Mouse (Mus musculus) layer of hippocampus, adult 9-10 months (tissue): ENCODE measurements around the gene Brca1.
"Not testable (repeated sequence)": the region's sequence is repeated elsewhere in the genome, so short reads cannot be mapped to it uniquely, and the experiment has no call there.

Source experiments
- DNase-seq: peaks from one replicate; pipeline ENCODE4 v3.0.0; 2022; ENCODE audit warnings: low spot score

The Brca1 gene

DNA sequence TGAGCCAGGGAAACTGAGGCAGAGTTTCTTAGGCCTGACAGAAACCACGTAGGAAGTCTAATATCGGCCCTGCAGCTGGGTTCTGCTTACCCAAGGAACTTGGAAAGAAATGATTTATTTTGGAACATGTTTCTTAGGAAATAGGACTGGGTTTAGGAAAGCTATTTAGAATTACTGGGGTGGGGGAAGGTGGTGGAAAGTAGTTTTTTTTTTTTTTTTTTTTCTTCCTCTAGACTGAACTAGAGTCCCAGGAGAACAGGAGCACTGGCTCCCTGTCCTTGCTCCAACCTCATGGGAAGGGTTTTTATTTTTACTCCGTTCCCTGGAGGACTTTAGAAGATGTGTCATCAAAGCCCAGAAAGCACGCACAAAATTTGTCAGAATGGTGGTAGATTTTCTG, 82.6 kb downstream of the Brca1 start:
- DNase-seq, result no peak

DNA sequence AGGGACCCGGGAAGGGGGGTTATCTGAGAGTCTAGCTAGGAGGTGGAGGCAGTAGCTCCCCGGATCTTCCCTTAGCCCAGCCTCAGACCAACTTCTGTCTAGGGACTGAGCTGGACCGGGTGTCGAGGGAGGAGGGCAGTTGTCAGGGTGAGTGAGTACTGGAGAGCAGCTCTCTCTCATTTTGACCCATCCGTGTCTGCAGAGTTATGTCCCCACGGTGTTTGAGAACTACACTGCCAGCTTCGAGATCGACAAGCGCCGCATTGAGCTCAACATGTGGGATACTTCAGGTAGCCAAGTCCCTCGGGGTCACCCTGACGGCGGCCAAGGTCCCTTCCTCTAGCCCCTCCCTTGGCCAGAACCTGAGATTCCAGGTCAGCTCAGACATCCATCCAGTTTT, 83.0 kb downstream of the Brca1 start:
- DNase-seq, result no peak

DNA sequence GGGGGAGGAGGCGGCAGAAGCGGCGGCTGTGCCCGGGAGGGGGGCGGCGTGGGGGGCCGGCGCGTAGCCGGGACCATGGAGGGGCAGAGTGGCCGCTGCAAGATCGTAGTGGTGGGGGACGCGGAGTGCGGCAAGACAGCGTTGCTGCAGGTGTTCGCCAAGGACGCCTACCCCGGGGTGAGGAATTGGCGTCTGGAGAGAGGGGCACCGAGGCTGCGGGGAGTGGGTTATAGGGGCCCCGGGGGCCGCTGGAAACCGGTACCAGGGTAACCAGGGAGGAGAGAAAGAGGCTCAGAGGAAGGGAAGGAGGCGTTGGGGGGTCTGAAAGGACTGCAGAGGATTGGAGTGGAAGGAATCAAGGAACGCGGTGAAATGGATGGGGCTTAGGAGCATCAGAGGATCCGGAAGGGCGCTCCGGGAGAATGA, 83.5 kb downstream of the Brca1 start:
- no peak for DNase-seq

DNA sequence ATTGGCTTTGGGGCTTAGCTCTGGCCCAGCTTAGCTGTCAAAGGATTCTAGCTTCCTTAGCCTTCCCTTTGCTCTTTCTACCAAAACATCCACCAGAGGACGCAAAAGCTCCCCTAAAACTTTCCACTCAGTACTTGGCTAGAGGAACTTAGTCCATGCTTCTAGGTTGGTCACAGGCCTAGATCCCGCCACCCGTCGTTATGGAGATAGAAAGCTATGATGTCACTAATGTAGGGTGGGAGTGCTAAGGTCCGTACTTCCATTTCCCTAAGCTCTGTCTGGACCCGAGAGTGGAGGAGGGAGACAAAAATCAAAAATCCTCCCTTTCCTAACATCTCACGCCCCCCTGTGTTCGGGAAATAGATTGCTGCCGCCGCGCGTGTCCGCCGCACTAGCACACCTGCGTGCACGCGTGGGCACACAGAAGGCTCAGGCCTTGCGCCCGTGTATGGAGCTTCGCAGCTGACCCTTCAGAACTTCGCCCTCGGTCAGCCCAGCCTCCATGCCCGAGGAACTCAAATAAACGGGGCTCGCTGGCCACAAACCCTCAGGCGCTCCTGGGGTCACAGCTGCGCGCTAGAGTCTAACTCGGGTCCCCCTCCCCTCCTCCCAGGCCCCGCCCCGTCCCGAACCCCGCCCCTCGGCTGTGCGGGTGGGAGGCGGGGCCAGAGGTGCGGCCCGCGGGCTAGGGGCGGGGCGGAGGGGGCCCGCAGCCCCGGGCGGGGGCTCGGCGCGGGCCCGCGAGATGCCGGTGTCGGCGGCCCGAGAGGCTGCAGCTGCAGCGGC, 84.1 kb downstream of the Brca1 start:
- DNase-seq, result peak; percentile 53

DNA sequence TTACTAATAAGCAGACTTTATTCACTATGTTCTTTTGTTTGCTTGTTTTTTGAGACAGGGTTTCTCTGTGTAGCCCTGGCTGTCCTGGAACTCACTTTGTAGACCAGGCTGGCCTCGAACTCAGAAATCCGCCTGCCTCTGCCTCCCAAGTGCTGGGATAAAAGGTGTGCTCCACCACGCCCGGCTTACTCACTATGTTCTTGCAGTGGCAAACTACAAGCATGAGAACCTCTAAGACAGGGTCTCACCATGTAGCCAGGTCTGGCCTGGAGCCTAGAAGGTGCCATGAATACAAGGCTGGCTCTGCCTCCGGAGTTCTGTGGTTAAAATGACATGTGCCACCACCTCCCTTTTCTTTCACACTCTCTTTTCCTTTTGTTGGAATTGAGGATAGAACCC, 85.2 kb downstream of the Brca1 start:
- not testable (repeated sequence) for DNase-seq

DNA sequence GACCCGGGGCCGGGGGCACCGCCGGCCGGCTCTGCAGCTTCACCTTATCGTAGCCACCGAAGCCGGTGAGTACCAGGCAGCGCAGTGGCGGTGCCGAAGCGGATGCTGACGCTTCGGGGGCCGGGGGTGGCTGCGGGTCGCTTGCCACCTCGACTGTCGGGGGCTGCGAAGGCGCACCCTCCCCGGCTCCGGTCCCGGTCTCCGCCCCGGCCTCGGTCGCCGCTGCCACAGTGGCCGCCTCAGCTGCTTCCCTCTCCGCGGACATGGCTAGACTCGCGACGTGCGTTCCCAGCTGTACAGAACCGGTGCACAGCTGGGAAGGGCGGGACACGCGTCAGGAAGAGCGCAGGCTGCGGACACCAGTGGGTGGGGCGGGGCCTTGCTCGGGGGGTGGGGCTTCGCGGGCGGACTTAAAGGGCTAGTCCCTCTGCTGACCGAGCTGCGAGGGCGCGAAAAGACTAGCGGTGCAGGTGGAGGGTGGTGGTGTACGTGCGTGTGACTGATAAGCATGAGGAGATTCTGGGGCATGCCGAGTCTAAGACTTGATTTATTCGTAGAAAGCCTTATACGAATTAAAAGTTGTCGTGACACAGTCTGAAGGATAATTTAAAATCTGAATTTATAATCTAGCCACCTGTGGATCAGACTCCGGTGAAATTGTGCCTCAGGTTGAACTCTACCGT, 85.7 kb downstream of the Brca1 start, which contains the start of gene Vat1:
TSS of gene Vat1 (minus strand) at position 362 of the 683 bp plus-strand sequence.
- DNase-seq, result no peak

DNA sequence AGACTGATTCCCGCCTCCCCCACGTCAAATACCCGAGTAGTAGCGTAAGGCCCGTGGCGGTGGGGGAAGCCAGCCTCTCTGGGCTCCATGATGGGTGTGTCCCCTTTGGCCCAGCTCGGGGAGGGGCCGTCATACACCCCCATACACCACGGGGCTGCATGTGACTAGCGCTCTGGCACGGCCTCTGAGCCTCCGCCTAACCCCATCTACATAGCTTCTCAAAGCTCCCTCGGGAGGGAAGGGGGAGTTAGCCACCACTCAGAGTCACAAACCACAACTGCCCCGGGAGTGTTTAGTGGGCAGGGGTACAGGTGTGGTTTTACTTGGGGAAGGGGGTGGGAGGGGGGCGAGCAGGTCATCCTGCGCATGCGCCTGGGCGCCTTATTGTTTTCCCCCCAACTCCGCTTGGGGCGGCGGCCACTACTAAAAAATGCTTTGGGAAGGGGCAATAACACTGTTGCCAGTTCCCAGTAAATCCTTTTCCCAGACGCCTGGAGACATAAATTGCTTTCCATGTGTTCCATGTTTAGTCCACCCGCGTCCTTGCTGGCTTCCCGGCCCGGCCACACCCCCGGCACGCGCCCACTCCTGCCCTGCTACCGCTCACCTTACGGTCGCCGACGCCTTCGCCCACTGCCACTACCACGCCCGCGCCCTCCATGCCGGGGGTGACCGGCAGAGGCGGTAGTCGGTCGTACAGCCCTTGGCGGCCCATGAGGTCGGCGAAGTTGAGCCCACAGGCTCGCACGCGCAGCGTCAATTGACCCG, 86.5 kb downstream of the Brca1 start:
- no peak for DNase-seq

DNA sequence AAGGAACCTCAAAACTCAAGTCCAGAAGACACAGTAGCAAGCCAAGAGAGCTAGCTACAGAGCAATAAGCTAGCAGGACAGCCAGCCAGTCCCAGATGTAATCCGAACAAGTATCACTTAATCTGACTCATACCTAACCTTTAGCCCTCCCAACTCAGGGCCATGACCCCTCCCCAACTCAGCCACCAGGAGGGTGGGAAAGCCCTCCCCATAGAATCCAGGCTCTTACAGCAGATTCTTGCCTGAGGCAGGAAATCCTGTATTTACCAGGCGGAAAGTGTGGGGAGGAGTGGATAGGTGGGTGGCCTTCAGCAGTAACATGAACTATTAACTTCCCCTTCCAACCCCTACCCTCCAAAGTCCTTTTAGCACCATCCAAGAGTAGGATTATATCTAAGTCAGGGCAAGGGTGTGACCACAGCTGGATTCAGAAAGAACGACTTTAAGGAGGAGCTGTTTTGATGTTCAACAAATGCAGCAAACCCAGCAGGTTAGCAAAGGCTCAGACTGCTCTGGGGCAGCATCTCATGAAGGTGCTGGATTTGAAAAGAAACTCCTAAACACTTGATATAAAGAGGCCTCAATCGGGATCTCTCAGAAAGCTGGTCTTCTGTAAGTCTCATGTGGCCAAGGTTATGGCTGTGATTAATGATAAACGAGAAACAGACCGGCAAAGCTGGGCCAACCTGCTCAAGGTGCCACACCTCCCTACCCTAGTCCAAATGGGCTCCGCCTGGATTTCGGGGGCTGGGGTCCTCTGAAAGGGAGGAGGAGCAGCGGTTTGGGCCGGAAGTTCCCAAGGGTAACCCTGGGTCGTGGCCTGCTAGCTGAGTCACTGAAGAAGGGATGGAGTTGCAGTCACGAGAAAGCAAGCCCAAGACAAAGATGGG, 87.3 kb downstream of the Brca1 start, which contains the start of gene Rnd2:
TSS of gene Rnd2 (plus strand) at position 789 of the 890 bp plus-strand sequence.
- no peak for DNase-seq

DNA sequence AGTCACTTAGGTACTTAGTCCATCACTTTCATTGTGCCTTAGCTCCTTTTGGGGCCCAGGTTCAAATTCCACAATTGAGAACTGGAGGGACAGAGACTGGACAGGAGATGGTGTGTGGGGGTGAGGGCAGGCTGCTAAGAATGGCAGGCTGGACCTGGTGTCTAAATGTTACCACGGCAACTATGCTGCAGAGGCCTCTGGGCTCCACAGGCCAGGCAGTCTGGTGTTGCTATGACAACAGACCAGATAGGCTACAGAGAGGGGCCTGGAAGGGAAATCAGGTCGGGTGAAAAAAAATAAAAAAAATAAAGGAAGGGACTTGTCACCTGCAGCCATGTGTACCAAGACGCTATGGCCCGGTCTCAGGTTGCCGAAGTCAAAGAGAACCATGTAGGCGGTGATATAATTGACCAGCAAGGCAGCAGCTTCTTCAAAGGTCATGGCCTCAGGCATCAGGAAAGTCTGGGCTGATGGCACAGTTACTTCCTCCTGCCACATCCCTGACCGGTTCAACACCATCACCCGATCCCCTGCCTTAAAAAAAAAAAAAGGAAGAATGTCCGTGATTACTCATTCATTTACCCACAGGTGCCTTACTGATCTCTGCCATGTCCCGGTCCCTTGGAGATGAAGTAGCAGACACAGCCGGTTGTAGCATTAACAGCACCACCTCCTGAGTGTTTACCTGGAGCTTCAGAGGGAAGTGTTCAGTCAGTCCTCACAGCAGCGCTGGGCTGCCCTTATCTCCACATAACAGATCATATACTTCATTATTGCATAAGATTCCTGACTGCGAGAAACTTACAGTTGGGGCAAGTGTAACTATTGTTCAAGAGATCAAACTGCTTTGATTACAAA, 88.9 kb downstream of the Brca1 start:
- DNase-seq, result no peak

DNA sequence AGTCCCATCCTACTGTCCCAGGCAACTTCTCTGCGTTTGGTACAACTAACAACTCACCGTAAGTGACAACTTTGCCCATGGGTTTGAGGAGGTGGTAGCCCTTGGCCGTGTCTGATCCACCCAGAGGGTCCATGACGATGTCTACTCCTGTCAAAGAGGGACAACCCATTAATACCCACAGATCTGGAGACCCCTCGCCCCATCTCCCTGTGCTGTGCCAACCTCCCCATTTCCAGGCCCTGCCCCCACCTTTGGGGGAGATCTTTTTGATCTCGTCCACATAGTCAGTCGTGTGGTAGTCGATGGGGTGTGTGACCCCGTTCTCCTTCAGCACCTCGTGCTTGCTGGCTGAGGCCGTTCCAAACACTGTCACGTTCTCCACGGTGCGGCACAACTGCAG, 89.6 kb downstream of the Brca1 start:
- no peak for DNase-seq

DNA sequence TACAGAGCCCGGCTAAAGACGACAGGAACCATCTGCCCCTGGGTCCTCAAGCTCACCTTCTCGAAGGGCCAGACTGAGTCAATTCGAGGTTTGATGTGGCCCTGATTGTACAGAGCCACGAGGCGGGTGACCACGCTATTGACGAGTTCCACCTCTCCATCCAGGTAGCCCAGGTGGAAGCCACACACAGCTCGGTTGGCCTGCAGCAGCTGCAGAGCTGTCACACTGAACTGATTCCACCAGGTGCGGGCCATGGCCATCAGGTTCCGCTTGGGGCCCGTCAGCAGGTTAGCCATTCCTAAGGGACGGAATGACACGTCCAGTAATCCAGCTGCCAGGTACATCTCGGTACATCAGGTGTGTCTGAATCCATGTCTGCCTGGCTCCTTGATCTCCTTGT, 91.4 kb downstream of the Brca1 start:
- DNase-seq, result no peak

DNA sequence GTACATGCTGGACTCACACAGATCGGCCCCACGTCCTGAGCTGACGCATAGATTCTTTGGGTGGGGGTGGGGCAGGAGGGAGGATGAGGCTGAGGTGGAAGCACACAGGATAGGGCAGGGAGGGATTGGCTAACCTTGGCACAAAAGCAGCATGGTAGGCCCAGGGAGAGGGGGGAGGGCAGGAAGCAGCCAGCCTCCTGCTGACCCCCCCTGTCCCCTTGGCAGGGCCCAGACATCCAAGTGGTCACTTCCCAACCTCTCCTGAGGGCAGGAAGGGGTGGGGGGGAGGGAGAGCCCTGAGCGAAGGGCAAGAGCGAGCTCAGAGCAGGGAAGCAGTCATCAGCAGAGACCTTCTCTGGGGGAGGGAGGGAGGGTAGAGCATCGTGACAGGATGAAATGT, 92.0 kb downstream of the Brca1 start:
- no peak for DNase-seq

DNA sequence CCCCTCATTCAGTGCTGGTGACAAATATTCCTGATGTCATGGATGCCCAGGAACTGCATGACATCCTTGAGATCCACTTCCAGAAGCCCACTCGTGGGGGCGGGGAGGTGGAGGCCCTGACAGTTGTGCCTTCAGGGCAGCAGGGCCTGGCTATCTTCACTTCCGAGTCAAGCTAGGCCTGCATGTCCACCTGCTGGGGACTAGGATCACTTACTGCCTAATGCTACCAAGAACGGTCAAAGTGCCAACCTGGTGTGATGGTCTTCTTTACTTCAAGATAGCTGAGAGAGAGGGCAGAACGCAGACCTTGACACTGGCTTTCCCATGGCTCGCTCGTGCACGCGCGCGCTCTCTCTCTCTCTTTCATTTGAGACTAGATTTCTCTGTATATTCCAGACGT, 93.5 kb downstream of the Brca1 start:
- no peak for DNase-seq

DNA sequence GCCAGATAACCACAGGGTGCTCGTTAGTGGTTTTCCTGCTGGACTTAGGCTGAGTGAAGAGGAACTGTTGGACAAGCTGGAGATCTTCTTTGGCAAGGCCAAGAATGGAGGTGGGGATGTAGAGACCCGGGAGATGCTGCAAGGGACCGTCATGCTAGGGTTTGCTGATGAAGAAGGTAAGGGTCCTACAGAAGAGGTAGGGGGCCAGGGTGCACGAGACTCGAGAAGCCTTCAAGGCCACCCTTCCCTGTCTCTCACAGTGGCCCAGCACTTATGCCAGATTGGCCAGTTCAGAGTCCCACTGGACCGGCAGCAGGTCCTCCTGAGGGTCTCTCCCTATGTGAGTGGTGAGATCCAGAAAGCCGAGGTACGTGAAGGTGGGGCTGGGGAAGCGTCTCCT, 94.1 kb downstream of the Brca1 start:
- DNase-seq, result no peak

DNA sequence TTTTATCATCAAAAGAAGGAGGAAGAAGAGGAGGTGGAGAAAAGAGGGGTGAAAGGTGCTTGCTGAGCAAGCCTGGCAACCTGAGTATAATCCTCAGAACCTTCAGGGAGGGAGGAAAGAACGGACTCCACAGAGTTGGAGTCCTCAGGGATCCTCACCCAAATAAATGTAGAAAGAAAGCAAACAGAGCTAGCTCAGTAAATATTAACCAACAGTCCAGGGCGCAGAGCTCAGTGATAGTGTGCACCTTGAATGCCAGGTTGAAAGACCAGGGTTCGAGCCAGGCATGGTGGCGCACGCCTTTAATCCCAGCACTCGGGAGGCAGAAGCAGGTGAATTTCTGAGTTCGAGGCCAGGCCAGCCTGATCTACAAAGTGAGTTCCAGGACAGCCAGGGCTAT, 96.1 kb downstream of the Brca1 start:
- no peak for DNase-seq

DNA sequence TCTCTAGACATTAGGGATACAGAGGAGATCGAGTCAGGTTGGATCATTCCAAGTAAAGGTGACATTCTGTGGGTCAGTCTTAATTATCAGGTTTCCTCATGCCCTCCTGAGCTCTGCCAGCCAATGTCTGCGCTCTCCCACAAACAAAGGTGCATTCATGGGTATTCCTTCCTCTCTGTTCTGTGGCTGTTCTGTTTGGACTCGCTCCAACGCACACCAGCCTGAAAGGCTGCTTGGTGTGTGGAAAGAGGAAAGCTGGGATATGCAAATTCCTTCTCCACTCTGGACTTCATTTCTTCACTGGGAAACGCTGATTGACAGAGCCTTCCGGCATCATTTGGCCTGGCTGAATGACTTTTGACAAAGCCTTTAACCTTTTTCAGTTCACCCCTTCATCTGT, 97.1 kb downstream of the Brca1 start:
- no peak for DNase-seq

DNA sequence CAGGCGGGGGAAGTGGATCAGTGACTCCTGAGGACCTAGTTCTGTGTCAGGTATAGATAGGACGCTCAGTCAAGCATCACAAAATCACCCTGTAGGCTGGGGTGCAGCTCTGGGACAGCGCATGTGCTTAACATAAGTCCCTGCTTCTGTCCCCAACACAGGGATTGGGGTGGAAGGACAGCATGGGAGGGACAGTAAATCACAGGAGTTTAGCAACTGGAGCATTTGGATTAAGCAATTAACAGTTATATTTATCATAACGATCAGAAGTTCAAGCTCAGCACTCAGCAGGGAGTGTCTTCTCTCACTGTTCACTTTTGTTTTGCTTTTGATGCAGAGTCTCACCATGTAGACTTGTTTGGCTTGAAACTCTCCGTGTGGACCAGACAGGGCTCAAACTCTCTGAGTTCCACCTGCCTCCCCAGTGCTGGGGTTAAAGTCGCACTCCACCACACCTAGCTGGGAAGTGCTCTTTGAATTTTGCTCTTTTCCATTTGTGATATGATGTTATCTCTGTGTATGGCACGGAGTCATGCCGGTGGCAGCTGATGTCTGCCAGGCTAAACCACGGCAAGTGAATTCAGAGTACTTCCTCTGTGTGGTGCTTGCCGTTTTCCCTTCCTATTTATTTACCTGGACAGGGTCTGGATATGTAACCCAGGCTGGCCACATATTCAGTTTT, 99.5 kb downstream of the Brca1 start:
- DNase-seq, result no peak

DNA sequence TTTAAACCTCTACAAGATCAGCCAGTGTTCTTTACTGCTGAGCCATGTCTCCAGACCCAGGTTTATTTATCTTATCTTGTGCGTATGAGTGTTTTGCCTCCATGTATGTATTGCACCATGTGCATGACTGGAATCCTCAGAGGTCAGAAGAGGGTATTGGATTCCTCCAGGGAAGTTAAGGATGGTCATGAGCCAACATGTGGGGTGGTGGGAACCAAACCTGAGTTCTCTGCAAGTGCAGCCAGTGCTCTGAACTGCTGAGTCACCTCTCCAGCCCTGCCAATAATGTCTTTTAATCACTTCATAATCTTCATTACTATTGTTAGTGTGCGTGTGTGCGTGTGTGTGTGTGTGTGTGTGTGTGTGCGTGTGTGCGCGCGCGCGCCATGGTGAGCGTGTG, 100.2 kb downstream of the Brca1 start:
- no peak for DNase-seq

DNA sequence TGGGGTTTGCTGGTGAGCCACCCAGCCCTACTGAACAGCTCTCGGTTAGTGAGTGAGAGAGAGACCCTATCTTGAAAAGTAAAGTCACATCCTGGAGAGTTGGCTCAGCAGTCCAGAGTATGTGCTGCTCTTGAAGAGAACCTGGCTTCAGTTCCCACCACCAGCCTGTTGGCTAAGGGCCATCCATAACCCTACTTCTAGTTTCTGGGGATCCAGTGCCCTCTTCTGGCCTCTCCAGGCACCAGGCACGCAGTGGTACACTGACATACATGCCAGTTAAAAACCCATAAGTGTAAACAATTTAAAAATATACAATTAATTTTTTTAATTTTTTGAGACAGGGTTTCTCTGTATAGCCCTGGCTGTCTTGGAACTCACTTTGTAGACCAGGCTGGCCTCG, 101.4 kb downstream of the Brca1 start:
- no peak for DNase-seq

DNA sequence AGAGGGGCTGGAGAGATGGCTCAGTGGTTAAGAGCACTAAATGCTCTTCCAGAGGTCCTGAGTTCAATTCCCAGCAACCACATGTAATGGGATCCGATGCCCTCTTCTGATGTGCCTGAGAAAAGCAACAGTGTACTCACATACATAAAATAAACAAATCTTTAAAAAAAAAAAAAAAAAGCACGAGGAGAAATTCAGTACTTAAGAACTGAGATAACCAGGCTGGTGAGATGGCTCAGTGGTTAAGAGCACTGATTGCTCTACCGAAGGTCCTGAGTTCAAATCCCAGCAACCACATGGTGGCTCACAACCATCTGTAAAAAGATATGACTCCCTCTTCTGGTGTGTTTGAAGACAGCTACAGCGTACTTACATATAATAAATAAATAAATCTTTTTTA, 102.2 kb downstream of the Brca1 start:
- not testable (repeated sequence) for DNase-seq
